Mouse (Mus musculus) liver, postnatal 0 days (tissue): ENCODE data around the gene Gja5. TPM values are rescaled to one million over a fixed set of nuclear protein-coding genes. Genes with fewer than 3 reads are reported as not detected.

Experiments used
- ATAC-seq: fragments of 200-750 bp; cut with Nextera tagmentation; 2 replicates; pipeline ENCODE4 v1.8.0; 2017; ENCODE audit warnings: mild to moderate bottlenecking, moderate library complexity
- DNase-seq: peaks from one replicate; pipeline ENCODE4 v3.0.0-alpha.2; 2016
- H3K27ac ChIP-seq: fragments of 300-500 bp; sonication (generic); 2 replicates; pipeline ENCODE4 v1.5.1; 2014; ENCODE audit warnings: antibody characterized with exemption, moderate library complexity, mild to moderate bottlenecking, low read depth
- H3K27me3 ChIP-seq: fragments of 300-500 bp; sonication (generic); 2 replicates; pipeline ENCODE4 v1.6.1; 2014; ENCODE audit warnings: low read length, control low read depth, mixed read lengths; ENCODE audit not compliant: insufficient read depth
- H3K36me3 ChIP-seq: fragments of 300-500 bp; sonication (generic); replicated peaks from 2 replicates; pipeline ENCODE4 v1.6.1; 2014; ENCODE audit warnings: mild to moderate bottlenecking, control low read depth, low read length, moderate library complexity, mixed read lengths; ENCODE audit not compliant: insufficient read depth
- H3K4me1 ChIP-seq: fragments of 300-500 bp; sonication (generic); 2 replicates; pipeline ENCODE4 v1.6.1; 2014; ENCODE audit warnings: antibody characterized with exemption, mild to moderate bottlenecking, control low read depth; ENCODE audit not compliant: insufficient read depth
- H3K4me2 ChIP-seq: fragments of 300-500 bp; sonication (generic); 2 replicates; pipeline ENCODE4 v1.6.1; 2014; ENCODE audit warnings: low read depth, mild to moderate bottlenecking, low read length, moderate library complexity, mixed read lengths
- H3K4me3 ChIP-seq: fragments of 300-500 bp; sonication (generic); 2 replicates; pipeline ENCODE4 v1.5.1; 2014; ENCODE audit warnings: low read depth, low read length
- H3K9ac ChIP-seq: fragments of 300-500 bp; sonication (generic); replicated peaks from 2 replicates; pipeline ENCODE4 v1.6.1; 2014; ENCODE audit warnings: mild to moderate bottlenecking, moderate library complexity
- H3K9me3 ChIP-seq: fragments of 300-500 bp; sonication (generic); 2 replicates; pipeline ENCODE4 v1.6.1; 2016; ENCODE audit warnings: mild to moderate bottlenecking, control low read depth, low read length, mixed read lengths
- CTCF ChIP-seq: sonication (generic); IDR thresholded peaks from 2 replicates; pipeline ENCODE4 v1.5.1; 2016; ENCODE audit warnings: antibody characterized with exemption, low read depth
- EP300 ChIP-seq: IDR thresholded peaks from 2 replicates; pipeline ENCODE4 v1.6.1; 2016; ENCODE audit warnings: antibody characterized with exemption, low read depth, mild to moderate bottlenecking
- WGBS: fragments of 180-500 bp; shearing (Covaris S2); extraction: QIAGEN DNeasy Blood & Tissue Kit; methylation state at CpG from one replicate; pipeline ENCODE4 v1.1.7; 2014; ENCODE audit not compliant: insufficient replicate concordance; 5-methylcytosine and 5-hydroxymethylcytosine counted together
- polyA plus RNA-seq: library from polyadenylated mRNA; unstranded; fragments of >200 nt; fragmentation: Nextera tagmentation; extraction: Ambion mirVana; gene quantifications from 2 replicates; pipeline ENCODE4 v1.2.1, GENCODE M21; 2015

Gja5 gene
- polyA plus RNA-seq, 1 experiment from 2014 or later: 1.4 TPM

GRCm38 (mm10) chr3:96997770-96998169 lies 93.3 kb downstream of the Gja5 start:
- peak; percentile 16 for DNase-seq
- Histone ChIP-seq H3K27me3 (no peaks in the 10 kb centered on the region), H3K27ac (no peak overlapping the region), H3K4me3 (no peak overlapping the region), H3K36me3 (no peaks in the 10 kb centered on the region), H3K4me1 (no peaks in the 10 kb centered on the region), H3K9me3 (no peaks in the 10 kb centered on the region), H3K4me2 (no peak overlapping the region), H3K9ac (no peak overlapping the region)
- ATAC-seq: no peak
- 21% methylated on average over 6 of the region's 6 CpGs for WGBS
- no peak for TF ChIP-seq CTCF
- TF ChIP-seq EP300: no peak

GRCm38 (mm10) chr3:97003111-97003510 lies 98.6 kb downstream of the Gja5 start:
- Histone ChIP-seq H3K27me3 (no peaks in the 10 kb centered on the region), H3K9me3 (no peaks in the 10 kb centered on the region), H3K4me1 (no peaks in the 10 kb centered on the region), H3K4me2 (no peak overlapping the region), H3K9ac (no peak overlapping the region), H3K27ac (no peak overlapping the region), H3K36me3 (no peaks in the 10 kb centered on the region), H3K4me3 (no peak overlapping the region)
- WGBS: 81% methylated on average over 10 of the region's 10 CpGs
- no peak for DNase-seq
- TF ChIP-seq EP300 (no peak), CTCF (no peak)
- ATAC-seq: no peak

GRCm38 (mm10) chr3:97004509-97004908 lies 100.0 kb downstream of the Gja5 start:
- no peak overlapping the region for H3K9ac ChIP-seq
- no peaks in the 10 kb centered on the region for H3K27me3 ChIP-seq
- H3K9me3 ChIP-seq: no peaks in the 10 kb centered on the region
- H3K36me3 ChIP-seq: no peaks in the 10 kb centered on the region
- ATAC-seq (no peak), DNase-seq (no peak)
- WGBS: 49% methylated on average over 4 of the region's 4 CpGs
- H3K4me1 ChIP-seq: no peaks in the 10 kb centered on the region
- H3K27ac ChIP-seq: no peak overlapping the region
- no peak overlapping the region for H3K4me3 ChIP-seq
- no peak overlapping the region for H3K4me2 ChIP-seq
- no peak for TF ChIP-seq EP300
- TF ChIP-seq CTCF: no peak

GRCm38 (mm10) chr3:97007010-97007448 lies 102.5 kb downstream of the Gja5 start:
- ATAC-seq (no peak), DNase-seq (no peak)
- no peak overlapping the region for H3K9ac ChIP-seq
- H3K9me3 ChIP-seq: no peaks in the 10 kb centered on the region
- no peaks in the 10 kb centered on the region for H3K27me3 ChIP-seq
- H3K4me3 ChIP-seq: no peak overlapping the region
- H3K36me3 ChIP-seq: no peaks in the 10 kb centered on the region
- no peaks in the 10 kb centered on the region for H3K4me1 ChIP-seq
- 63% methylated on average over 3 of the region's 3 CpGs for WGBS
- no peak overlapping the region for H3K27ac ChIP-seq
- TF ChIP-seq EP300 (no peak), CTCF (no peak)
- no peak overlapping the region for H3K4me2 ChIP-seq

GRCm38 (mm10) chr3:97025226-97025625 lies 120.7 kb downstream of the Gja5 start:
- Histone ChIP-seq H3K4me3 (no peak overlapping the region), H3K4me1 (no peaks in the 10 kb centered on the region), H3K27ac (no peak overlapping the region), H3K36me3 (no peaks in the 10 kb centered on the region), H3K27me3 (no peaks in the 10 kb centered on the region), H3K9me3 (no peaks in the 10 kb centered on the region), H3K9ac (no peak overlapping the region), H3K4me2 (no peak overlapping the region)
- no peak for TF ChIP-seq EP300
- TF ChIP-seq CTCF: no peak
- DNase-seq (no peak), ATAC-seq (no peak)
- WGBS: 61% methylated on average over 5 of the region's 5 CpGs

- DNase-seq: no peak
- Histone ChIP-seq H3K36me3 (no peaks in the 10 kb centered on the region), H3K27ac (no peak overlapping the region), H3K4me2 (peak overlapping the region; percentile 57), H3K9me3 (no peaks in the 10 kb centered on the region), H3K4me3 (no peak overlapping the region), H3K27me3 (0 out of 2 replicates have a peak, but pooled peaks cover 7% of the 10 kb centered on the region), H3K9ac (no peak overlapping the region), H3K4me1 (no peaks in the 10 kb centered on the region; the same call in 1 of the 2 replicates)
- no peak for ATAC-seq
- 7% methylated on average over 10 of the region's 10 CpGs for WGBS
- TF ChIP-seq EP300 (no peak), CTCF (no peak)
These were observed 127.6 kb downstream of the Gja5 start for GRCm38 (mm10) chr3:97032053-97032496.

- no peak for ATAC-seq
- Histone ChIP-seq H3K36me3 (no peaks in the 10 kb centered on the region), H3K4me2 (no peak overlapping the region), H3K27ac (no peak overlapping the region), H3K4me3 (no peak overlapping the region), H3K9me3 (no peaks in the 10 kb centered on the region), H3K4me1 (no peaks in the 10 kb centered on the region; the same call in 1 of the 2 replicates), H3K27me3 (0 out of 2 replicates have a peak, but pooled peaks cover 7% of the 10 kb centered on the region), H3K9ac (no peak overlapping the region)
- TF ChIP-seq CTCF: no peak
- TF ChIP-seq EP300: no peak
- no peak for DNase-seq
- WGBS: 43% methylated on average over 3 of the region's 3 CpGs
These were observed 131.1 kb downstream of the Gja5 start for GRCm38 (mm10) chr3:97035558-97035957.
